Mouse (Mus musculus) kidney, postnatal 0 days (tissue): ENCODE measurements around the gene Hsf4. TPM values are rescaled to one million over a fixed set of nuclear protein-coding genes. Genes with fewer than 3 reads are reported as not detected.

Experiments used
- ATAC-seq: fragments of 200-750 bp; cut with Nextera tagmentation; replicated peaks from 2 replicates; pipeline ENCODE4 v1.8.0; 2017; ENCODE audit warnings: low read depth, moderate number of reproducible peaks, moderate TSS enrichment, moderate library complexity; ENCODE audit not compliant: low FRiP score
- DNase-seq: peaks from one replicate; pipeline ENCODE4 v3.0.0-alpha.2; 2016; ENCODE audit warnings: low spot score
- H3K27ac ChIP-seq: fragments of 300-500 bp; sonication (generic); 2 replicates; pipeline ENCODE4 v1.5.1; 2014; ENCODE audit warnings: mild to moderate bottlenecking
- H3K27me3 ChIP-seq: fragments of 300-500 bp; sonication (generic); 2 replicates; pipeline ENCODE4 v1.6.1; 2014; ENCODE audit warnings: low read length, mixed read lengths; ENCODE audit not compliant: insufficient read depth
- H3K36me3 ChIP-seq: fragments of 300-500 bp; sonication (generic); 2 replicates; pipeline ENCODE4 v1.6.1; 2014; ENCODE audit warnings: low read length, mixed read lengths; ENCODE audit not compliant: insufficient read depth
- H3K4me1 ChIP-seq: fragments of 300-500 bp; sonication (generic); replicated peaks from 2 replicates; pipeline ENCODE4 v1.6.1; 2014; ENCODE audit warnings: antibody characterized with exemption, low read length, mixed read lengths; ENCODE audit not compliant: insufficient read depth
- H3K4me2 ChIP-seq: fragments of 300-500 bp; sonication (generic); 2 replicates; pipeline ENCODE4 v1.6.1; 2014; ENCODE audit warnings: mild to moderate bottlenecking, low read length, moderate library complexity, mixed read lengths
- H3K4me3 ChIP-seq: fragments of 300-500 bp; sonication (generic); replicated peaks from 2 replicates; pipeline ENCODE4 v1.5.1; 2014; ENCODE audit warnings: low read depth, low read length
- H3K9ac ChIP-seq: fragments of 300-500 bp; sonication (generic); 2 replicates; pipeline ENCODE4 v1.6.1; 2014; ENCODE audit warnings: low read depth, low read length
- H3K9me3 ChIP-seq: fragments of 300-500 bp; sonication (generic); replicated peaks from 2 replicates; pipeline ENCODE4 v1.6.1; 2016; ENCODE audit warnings: low read length, inconsistent platforms, mixed read lengths
- CTCF ChIP-seq: IDR thresholded peaks from 2 replicates; pipeline ENCODE4 v1.5.1; 2016; ENCODE audit warnings: antibody characterized with exemption, low read depth, mild to moderate bottlenecking, moderate library complexity
- WGBS: fragments of 180-500 bp; shearing (Covaris S2); extraction: QIAGEN DNeasy Blood & Tissue Kit; methylation state at CpG from one replicate; pipeline ENCODE4 v1.1.7; 2014; 5-methylcytosine and 5-hydroxymethylcytosine counted together
- polyA plus RNA-seq: library from polyadenylated mRNA; unstranded; fragments of >200 nt; fragmentation: Nextera tagmentation; extraction: Ambion mirVana; gene quantifications from 2 replicates; pipeline ENCODE4 v1.2.1, GENCODE M21; 2015

The Hsf4 gene
- polyA plus RNA-seq, 1 experiment from 2014 or later, result 0.12 TPM

- no peak for TF ChIP-seq CTCF
- Histone ChIP-seq H3K36me3 (0 out of 2 replicates have a peak, but pooled peaks cover 9% of the 10 kb centered on the region), H3K27me3 (no peaks in the 10 kb centered on the region), H3K4me3 (no peak overlapping the region), H3K9me3 (no peaks in the 10 kb centered on the region), H3K4me2 (no peak overlapping the region), H3K4me1 (no peaks in the 10 kb centered on the region), H3K9ac (no peak overlapping the region), H3K27ac (no peak overlapping the region)
- DNase-seq (no peak), ATAC-seq (no peak)
- 56% methylated on average over 1 of the region's 1 CpGs for WGBS
Measured at GRCm38 (mm10) chr8:105233126-105233935, 36.3 kb upstream of the Hsf4 start.

GRCm38 (mm10) chr8:105235206-105235605 is 34.4 kb upstream of the Hsf4 start:
- TF ChIP-seq CTCF, result no peak
- Histone ChIP-seq H3K9ac (no peak overlapping the region), H3K4me3 (no peak overlapping the region), H3K4me1 (no peaks in the 10 kb centered on the region), H3K9me3 (no peaks in the 10 kb centered on the region), H3K27ac (no peak overlapping the region), H3K27me3 (no peaks in the 10 kb centered on the region), H3K4me2 (no peak overlapping the region), H3K36me3 (peaks cover 24% of the 10 kb centered on the region; the same call in 1 of the 2 replicates)
- no peak for ATAC-seq
- 74% methylated on average over 1 of the region's 1 CpGs for WGBS
- DNase-seq, result no peak

GRCm38 (mm10) chr8:105237442-105238142 is 32.0 kb upstream of the Hsf4 start:
- no peak overlapping the region for H3K9ac ChIP-seq
- no peak overlapping the region for H3K4me3 ChIP-seq
- ATAC-seq, result no peak
- H3K36me3 ChIP-seq, result peaks cover 37% of the 10 kb centered on the region
- WGBS, result 80% methylated on average over 14 of the region's 14 CpGs
- H3K9me3 ChIP-seq, result no peaks in the 10 kb centered on the region
- no peak for DNase-seq
- no peaks in the 10 kb centered on the region for H3K4me1 ChIP-seq
- H3K4me2 ChIP-seq, result no peak overlapping the region
- H3K27ac ChIP-seq, result no peak overlapping the region
- TF ChIP-seq CTCF, result no peak
- H3K27me3 ChIP-seq, result no peaks in the 10 kb centered on the region

GRCm38 (mm10) chr8:105241016-105241415 is 28.6 kb upstream of the Hsf4 start:
- H3K4me1 ChIP-seq, result no peaks in the 10 kb centered on the region
- H3K9me3 ChIP-seq, result no peaks in the 10 kb centered on the region
- DNase-seq (no peak), ATAC-seq (no peak)
- no peak for TF ChIP-seq CTCF
- H3K27ac ChIP-seq, result no peak overlapping the region
- peaks cover 28% of the 10 kb centered on the region for H3K36me3 ChIP-seq
- no peaks in the 10 kb centered on the region for H3K27me3 ChIP-seq
- no peak overlapping the region for H3K4me2 ChIP-seq
- no peak overlapping the region for H3K4me3 ChIP-seq
- H3K9ac ChIP-seq, result no peak overlapping the region
- WGBS, result 96% methylated on average over 7 of the region's 7 CpGs

GRCm38 (mm10) chr8:105251954-105252353 is 17.6 kb upstream of the Hsf4 start:
- no peak for TF ChIP-seq CTCF
- peaks cover 44% of the 10 kb centered on the region for H3K36me3 ChIP-seq
- no peak overlapping the region for H3K27ac ChIP-seq
- no peak overlapping the region for H3K4me3 ChIP-seq
- no peaks in the 10 kb centered on the region for H3K9me3 ChIP-seq
- 0 out of 2 replicates have a peak, but pooled peaks cover 6% of the 10 kb centered on the region for H3K4me1 ChIP-seq
- no peak overlapping the region for H3K4me2 ChIP-seq
- ATAC-seq, result no peak
- 93% methylated on average over 6 of the region's 6 CpGs for WGBS
- DNase-seq, result no peak
- H3K27me3 ChIP-seq, result no peaks in the 10 kb centered on the region
- no peak overlapping the region for H3K9ac ChIP-seq

- H3K4me3 ChIP-seq, result no peak overlapping the region
- H3K9me3 ChIP-seq, result no peaks in the 10 kb centered on the region
- peaks cover 39% of the 10 kb centered on the region for H3K36me3 ChIP-seq
- H3K27me3 ChIP-seq, result no peaks in the 10 kb centered on the region
- H3K4me2 ChIP-seq, result no peak overlapping the region
- ATAC-seq (no peak), DNase-seq (no peak)
- 89% methylated on average over 10 of the region's 10 CpGs for WGBS
- no peak overlapping the region for H3K9ac ChIP-seq
- H3K4me1 ChIP-seq, result 0 out of 2 replicates have a peak, but pooled peaks cover 6% of the 10 kb centered on the region
- TF ChIP-seq CTCF, result no peak
- no peak overlapping the region for H3K27ac ChIP-seq
Measured at GRCm38 (mm10) chr8:105252680-105253537, 16.7 kb upstream of the Hsf4 start.
